Mouse (Mus musculus): ENCODE data around the gene Rrp15.
"Not testable (repeated sequence)": the region's sequence is repeated elsewhere in the genome, so short reads cannot be mapped to it uniquely, and the experiment has no call there.

GRCm38 (mm10) chr1:186763451-186763850, 14.3 kb upstream of the Rrp15 start:
- not testable (repeated sequence) for TF ChIP-seq GATA1 (IDR thresholded peaks at IDR 0.05; ENCODE audit: low read depth, low read length); CTCF (IDR thresholded peaks at IDR 0.05 in 2 of 3, conservative IDR thresholded peaks at IDR 0.05 in 1 of 3; ENCODE audit: control insufficient read depth in 1 of 3, insufficient read depth in 1 of 3, low read depth in 2 of 3, low read length in 3 of 3, poor library complexity in 1 of 3, severe bottlenecking in 1 of 3); TBP (IDR thresholded peaks at IDR 0.05; ENCODE audit: low read depth, low read length); MEF2A (IDR thresholded peaks at IDR 0.05; ENCODE audit: extremely low read depth, insufficient replicate concordance, low read depth, low read length, poor library complexity, severe bottlenecking); EP300 (IDR thresholded peaks at IDR 0.05; ENCODE audit: low read depth in 1 of 2, low read length in 2 of 2); USF1 (IDR thresholded peaks at IDR 0.05; ENCODE audit: low read depth, low read length)
